Mouse (Mus musculus) B cell, adult 2 months (primary cell): ENCODE data around the gene Slc6a6.
A peak's percentile ranks its signal among the peaks of the same experiment; 100 is the strongest.

Source experiments
- DNase-seq, 2 experiments: peaks; one replicate each; pipeline ENCODE4 v3.0.0; 2022

Slc6a6 gene

DNA sequence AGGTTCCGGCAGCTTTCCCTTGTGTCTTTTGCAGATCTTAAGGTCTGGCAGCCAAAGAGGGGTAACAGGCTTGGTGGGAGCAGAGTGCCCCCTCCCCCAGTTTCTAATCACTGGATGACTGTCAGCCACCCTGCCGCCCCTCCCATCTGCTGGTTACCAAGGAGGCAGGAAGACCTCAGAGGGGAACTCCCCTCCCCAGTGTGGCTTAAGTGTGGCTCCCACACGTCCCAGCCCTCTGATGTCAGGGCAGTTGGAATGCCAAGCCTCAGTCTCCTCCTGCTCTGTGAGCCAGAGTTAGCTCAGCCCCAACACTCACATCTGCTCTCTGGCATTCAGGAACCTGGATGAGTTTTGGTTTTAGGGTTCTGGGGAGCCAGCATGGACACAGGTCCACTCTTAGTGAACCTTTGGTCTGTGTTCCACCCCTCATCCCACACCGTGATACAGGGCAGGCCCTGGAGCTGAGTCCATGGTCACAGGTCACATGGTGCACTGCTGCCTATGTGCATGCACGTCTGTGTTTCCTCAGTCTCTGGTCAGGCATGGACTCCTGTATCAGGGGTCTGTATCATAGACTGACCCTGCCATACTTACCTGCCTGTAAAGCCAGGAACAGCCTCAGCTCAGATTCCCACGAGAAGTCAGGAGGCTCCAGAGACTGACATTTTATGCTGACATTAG is 45.2 kb downstream of the Slc6a6 start:
- DNase-seq, result no peak

GRCm38 (mm10) chr6:91729677-91730127 is 45.8 kb downstream of the Slc6a6 start:
- DNase-seq, result no peak

DNA sequence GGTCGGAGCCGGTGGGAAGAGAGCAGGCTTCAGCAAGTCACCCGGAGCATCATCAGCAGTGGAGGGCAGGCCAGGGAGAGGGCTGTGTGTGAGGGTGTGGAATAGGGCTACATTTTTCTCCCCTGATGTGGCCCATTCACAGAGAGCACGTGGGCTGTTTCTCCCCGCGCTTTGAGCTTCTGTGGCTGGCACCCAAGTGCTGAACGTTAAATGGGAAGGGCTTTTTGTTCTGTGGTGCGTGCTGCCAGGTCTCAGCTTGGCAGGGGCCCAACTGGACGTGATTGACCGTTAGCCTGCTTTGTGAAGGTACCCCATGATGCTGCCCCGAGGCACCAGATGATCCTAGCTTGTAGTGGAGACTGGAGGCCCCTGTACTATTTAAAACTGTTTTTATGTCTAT is 48.3 kb downstream of the Slc6a6 start:
- no peak for DNase-seq

DNA sequence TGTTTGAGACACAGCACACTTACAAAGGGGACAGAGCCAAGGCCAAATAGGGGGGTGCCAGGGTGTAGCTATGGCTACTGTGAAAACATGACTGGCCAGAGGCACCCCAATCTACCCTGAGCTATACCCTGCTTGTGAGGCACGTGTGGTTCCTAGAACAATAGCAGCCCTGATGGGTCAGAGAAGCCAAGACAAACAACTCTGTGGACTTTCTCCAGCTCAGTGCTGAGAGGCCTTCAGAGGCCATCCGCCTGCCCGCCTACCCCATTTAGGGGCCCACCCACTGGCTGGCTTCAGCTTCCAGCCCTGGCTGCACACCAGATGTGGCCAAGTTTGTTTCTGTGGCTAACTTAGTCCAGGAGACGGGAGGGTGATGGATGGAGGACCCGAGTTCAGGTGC is 52.6 kb downstream of the Slc6a6 start:
- no peak for DNase-seq

DNA sequence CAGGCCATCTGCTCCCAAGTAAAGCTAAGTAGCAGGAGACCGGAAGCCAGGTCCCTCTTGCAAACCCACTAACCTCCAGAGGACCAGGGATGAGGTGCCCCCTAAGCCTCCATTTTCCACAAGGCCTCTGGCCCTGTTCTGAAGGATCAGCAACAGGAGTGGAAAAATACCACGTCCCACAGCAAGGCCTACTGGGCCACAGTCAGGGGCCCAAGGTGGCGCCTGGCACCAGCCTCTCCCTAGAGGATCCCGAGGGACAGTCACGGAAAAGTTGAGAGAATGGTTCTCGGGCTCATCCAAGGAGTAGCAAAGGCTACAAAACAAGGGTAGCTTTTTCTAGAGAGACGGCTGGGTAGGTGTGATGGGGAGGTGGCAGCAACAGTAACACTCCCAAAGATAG is 53.6 kb downstream of the Slc6a6 start:
- DNase-seq, result no peak

- DNase-seq, result no peak
These were observed 54.2 kb downstream of the Slc6a6 start for GRCm38 (mm10) chr6:91738058-91738457.

DNA sequence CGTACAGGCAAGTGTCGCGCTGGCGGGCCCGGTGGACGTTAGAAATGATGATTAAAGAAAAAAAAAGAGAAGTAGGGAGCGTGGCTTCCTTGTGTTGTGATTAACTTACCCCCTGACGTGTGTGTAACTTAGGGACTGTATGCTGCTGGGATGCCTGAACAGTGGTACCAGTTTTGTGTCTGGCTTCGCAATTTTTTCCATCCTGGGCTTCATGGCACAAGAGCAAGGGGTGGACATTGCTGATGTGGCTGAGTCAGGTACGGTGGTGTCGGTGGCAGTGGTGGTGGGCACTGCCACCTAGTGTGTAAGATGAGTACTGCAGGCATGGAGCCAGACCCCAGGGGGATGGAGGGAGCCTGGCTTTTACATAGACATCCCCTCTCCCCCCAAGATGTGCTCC is 57.2 kb downstream of the Slc6a6 start:
- DNase-seq, result peak; percentile 77 to 80

DNA sequence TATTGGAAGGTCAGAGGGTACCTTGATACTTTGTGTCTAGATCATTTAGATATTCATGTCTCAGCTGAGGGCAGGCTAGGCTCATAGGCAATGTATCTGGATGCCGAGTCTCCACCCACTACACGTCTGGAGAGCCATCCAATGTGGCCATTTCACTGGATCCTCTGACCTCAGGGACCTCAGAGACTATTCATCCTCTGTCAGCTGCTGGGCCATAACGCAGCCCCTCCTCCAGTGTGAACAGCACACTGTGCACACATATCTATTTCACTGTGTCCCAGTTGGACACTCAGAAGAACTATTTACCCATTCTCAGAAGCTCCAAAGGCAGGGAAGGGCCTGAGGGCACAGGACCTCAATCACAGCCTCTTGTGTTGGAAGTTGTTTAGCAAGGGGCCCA is 58.6 kb downstream of the Slc6a6 start:
- DNase-seq, result no peak

DNA sequence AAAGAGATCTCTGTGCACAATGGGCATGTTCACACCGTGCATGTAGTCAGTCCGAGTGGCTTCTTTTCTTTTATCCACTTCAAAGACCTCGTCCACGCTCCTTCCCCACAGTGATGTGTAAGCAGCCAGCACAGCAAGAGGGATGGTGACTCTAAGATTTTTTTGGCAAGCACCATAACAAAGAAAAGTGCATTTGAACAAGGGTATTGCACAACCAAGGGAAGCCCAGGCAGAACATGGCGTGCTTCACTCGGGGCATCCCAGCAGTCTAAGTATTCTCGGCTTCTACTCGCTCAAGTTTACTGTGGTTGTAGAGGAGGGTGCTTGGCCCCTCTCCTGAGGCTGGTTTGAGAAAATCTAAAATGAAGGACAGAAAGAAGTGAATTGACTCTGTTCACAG is 59.1 kb downstream of the Slc6a6 start:
- DNase-seq, result no peak

- DNase-seq, result no peak
These were observed 60.0 kb downstream of the Slc6a6 start for GRCm38 (mm10) chr6:91743886-91744285.

DNA sequence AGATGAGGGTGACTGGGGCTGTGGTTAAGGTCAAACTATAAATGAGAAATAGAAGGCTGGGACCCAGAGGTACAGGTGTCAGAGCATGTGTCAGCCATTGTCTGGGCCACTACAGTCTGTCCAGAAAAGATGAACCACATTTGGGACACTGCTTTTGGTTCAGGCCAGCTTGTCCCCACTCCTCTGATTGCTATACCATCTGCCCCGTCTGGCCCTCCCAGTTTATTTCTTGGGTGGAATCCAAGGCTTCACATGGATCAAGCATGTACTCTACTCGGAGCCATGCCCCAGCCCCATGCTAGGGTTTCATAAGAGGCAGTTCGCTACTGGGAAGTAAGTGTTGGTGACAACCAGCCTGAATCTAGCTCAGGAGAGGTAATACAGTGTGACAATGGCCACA is 61.4 kb downstream of the Slc6a6 start:
- DNase-seq, result no peak

DNA sequence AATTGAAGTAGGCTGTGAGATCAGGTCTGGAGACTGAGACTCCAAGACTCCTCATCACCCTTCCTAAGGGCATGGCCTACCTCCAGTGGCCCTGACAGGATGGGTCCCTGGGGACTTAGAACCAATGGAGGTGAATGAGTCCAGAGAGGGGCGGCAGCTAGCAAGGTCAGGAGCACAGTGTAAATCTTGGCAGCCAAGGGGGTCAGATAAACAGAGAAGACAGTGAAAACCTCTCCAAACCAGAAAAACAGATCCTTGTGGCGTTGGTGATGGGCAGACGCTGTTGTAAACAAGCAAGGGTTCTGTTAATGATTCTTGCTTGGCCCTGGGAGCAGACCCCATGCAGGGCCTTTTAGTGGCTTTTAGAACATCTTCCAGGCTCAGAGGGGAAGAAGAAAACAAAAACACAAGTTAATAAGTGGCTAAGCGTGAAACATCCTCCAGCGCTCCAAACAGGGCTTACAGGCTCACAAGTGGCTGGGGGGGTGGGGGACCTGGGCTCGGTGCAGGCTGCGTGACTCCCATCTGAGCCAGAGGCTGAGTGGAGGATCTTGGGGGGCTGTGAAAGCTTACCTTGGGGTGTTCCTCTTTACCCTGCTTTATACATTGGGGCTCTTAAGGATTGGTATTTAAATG is 62.2 kb downstream of the Slc6a6 start:
- DNase-seq, result no peak

DNA sequence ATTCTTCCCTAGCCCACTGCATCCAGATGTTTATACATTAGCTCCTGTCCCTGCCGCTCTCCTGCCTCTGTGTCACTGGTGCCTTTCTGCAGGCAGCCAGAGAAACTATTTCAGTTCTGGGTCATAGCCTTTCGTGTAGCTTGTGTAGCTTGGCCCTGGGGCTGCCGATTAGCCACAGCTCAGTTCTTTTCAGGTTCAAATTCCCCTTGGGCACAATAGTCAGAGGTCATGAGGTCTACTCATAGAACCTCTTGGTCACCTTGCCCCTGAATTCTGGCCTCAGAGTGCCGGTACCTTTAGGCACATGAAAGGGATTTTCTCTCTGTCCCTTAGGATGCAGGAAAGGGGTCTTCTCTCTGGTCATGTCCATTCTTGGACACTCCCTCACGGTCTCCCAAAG is 62.9 kb downstream of the Slc6a6 start:
- no peak for DNase-seq

DNA sequence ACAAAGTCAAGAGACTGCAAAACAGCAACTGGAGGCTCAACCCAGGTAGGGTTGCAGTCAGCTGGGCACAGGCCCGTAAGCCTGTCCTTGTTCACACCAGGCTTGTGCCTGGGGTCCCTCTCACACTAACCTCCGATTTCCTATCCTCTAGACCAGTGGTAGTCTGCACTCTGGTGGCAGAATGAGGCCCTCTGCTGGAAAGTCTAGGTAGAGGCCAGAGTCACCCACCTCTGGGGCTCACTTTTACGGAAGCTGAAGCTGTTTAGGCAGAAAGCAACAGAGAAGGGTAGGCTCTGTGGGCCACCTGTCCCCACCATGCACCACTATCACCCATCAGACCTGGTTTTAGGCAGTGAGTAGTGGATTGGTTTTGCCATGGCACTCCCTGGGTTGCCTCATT is 67.1 kb downstream of the Slc6a6 start:
- DNase-seq, result peak; percentile 27 to 35

- no peak for DNase-seq
These were observed 69.0 kb downstream of the Slc6a6 start for GRCm38 (mm10) chr6:91752884-91753283.

DNA sequence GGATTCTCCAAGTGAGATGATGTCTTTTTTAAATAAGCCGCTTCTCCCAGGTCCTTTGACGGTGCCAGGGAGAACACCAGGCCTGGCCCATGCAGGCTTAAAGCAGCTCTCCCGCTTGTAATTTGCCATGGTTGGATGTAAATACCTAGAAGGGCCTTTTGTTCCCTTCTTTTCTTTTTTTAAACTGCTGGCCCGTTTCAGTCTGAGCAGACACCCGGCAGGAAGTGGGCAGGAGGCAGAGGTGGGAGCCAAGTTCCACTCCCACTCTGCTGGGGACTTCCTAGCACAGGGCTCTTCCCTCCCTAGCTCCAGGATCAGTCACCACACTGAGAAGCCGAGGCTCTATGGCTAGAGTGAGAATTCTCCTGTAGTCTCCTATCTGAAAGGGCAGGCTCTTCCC is 70.2 kb downstream of the Slc6a6 start:
- no peak for DNase-seq

DNA sequence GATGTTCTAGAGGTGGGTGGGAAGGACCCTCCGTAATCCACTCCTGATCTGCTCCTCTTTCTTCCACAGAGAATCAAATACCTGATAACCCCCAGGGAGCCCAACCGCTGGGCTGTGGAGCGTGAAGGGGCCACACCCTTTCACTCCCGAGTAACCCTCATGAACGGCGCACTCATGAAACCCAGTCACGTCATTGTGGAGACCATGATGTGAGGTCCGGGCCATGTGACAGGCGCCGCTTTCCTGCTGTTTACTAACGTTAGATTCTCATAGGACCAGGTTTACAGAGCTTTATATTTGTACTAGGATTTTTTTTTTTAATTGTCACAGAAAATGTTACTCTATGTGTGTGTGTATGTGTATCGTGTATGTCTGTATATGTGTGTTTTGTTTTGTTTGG is 71.0 kb downstream of the Slc6a6 start:
- no peak for DNase-seq

GRCm38 (mm10) chr6:91762051-91762742 is 78.3 kb downstream of the Slc6a6 start:
- DNase-seq, result no peak

DNA sequence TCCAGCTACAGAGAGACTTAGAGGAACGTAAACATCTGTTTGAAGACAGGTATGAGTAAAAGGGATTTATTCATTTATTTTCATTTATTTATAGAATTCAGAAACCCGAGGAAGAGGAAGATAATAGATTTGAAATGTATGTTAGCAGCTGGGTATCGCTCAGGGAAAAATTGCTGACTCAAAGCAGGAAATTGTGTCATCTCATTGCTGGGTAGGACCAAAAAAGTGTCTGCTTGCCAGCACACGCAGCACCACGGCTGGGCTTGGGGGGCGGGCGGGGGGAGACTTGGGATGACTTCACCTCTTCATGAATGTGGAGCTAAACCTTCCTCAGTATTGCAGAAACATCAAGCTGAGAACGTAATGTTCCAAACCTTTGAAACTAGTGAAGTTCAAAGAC is 83.7 kb downstream of the Slc6a6 start:
- no peak for DNase-seq

DNA sequence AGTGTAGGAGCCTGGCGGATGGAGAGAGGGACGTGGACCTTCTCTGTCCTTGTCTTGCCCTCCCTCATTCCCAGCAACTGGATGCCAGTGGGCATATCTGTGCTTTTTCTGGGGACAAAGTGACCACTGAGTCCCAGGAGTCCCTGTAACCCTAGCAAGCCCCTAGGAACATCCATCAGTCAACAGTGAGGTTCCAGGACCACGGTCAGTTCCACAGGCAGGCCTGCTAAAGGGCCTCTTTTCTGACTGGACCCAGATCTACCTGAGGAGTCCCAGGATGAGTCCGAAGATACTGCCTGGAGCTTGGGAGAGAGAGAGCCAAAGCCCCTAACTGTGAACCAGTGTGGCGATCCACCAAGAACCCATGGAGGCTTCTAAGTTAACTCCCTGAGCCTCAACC is 90.1 kb downstream of the Slc6a6 start:
- DNase-seq, result no peak

DNA sequence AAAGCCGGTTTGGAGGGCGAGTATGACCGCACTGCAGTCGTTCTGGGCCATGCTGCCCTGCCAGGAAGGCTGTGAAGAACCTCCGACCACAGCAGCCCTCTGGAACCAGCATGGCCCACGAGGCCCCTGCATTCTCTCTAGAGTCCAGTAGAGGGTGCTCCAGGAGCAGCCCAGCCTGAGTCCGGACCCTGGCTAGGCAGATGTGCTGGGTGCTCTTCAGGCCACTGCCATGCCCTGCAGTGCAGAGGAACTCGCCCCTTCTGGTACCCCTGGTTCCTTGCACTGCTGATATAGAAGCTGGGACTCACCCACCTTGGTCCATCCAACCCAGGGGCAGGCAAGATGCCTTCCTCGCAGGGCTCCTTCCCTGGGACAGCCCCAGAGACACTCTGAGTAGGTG is 92.7 kb downstream of the Slc6a6 start:
- peak; percentile 49 for DNase-seq

- no peak for DNase-seq
These were observed 95.4 kb downstream of the Slc6a6 start for GRCm38 (mm10) chr6:91779206-91779605.

GRCm38 (mm10) chr6:91785018-91785417 is 101.2 kb downstream of the Slc6a6 start:
- DNase-seq, result no peak

DNA sequence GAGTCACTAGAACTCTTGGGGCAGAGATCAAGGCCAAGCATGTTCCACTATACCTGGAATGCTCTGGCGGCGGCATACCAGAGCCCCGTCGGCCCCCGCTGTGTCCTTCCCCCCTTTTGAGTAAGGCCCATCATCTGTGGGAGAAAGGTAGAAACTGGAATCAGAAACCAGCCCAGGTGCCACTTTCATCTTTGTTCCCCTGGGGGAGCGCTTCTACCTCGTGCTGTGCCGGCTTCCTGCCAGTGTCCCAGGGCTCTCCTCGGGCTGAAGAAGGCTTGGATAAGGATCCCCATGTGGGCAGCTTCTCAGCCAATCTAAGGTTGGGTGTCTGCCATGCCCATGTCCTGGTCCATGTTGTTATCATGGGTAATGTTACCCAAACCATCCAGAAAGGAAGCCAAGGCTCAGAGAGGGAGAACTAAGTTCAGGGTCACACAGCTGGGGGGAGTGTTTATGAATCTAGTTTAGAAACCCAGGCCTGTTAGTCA is 104.5 kb downstream of the Slc6a6 start:
- no peak for DNase-seq
